Mouse (Mus musculus): Measurements from ENCODE around the gene Ropn1l. TPM values are rescaled to one million over a fixed set of nuclear protein-coding genes. Genes with fewer than 3 reads are reported as not detected.

Ropn1l gene
- total and polyA plus RNA-seq, 2 experiments: 8.0 to 12.1 TPM

GRCm38 (mm10) chr15:31400974-31401373 lies 52.6 kb downstream of the Ropn1l start:
- Histone ChIP-seq H3K9ac (ENCODE audit: low read depth, low read length) (no peak overlapping the region), H3K4me1 (ENCODE audit: control insufficient read depth, insufficient read depth, low read length) (no peaks in the 10 kb centered on the region), H3K79me2 (ENCODE audit: control insufficient read depth, insufficient read depth, low read length) (no peaks in the 10 kb centered on the region), H3K27me3 (ENCODE audit: control insufficient read depth, insufficient read depth, low read length) (no peaks in the 10 kb centered on the region), H3K36me3 (ENCODE audit: control insufficient read depth, insufficient read depth, low read length) (no peaks in the 10 kb centered on the region), H3K4me3 (ENCODE audit: insufficient read depth, low read depth, low read length) (no peak overlapping the region), H3K27ac (replicated peaks; ENCODE audit: insufficient read depth, low read depth, low read length) (no peak overlapping the region)
- 68% methylated on average over 3 of the region's 3 CpGs for WGBS
- no peak for TF ChIP-seq POLR2A (IDR thresholded peaks at IDR 0.05; ENCODE audit: extremely low read depth, insufficient read depth, low read length)
- no peak for TF ChIP-seq CTCF (IDR thresholded peaks at IDR 0.05; ENCODE audit: low read depth, low read length)
- DNase-seq (ENCODE audit: extremely low read depth, low read depth, low spot score): no peak

GRCm38 (mm10) chr15:31398769-31399168 lies 54.8 kb downstream of the Ropn1l start:
- H3K27me3 ChIP-seq (ENCODE audit: control insufficient read depth, insufficient read depth, low read length): no peaks in the 10 kb centered on the region
- DNase-seq (ENCODE audit: extremely low read depth, low read depth, low spot score): no peak
- 95% methylated on average over 13 of the region's 13 CpGs for WGBS

GRCm38 (mm10) chr15:31397379-31397778 lies 56.2 kb downstream of the Ropn1l start:
- WGBS: 90% methylated on average over 3 of the region's 3 CpGs
- Histone ChIP-seq H3K36me3 (ENCODE audit: control insufficient read depth, insufficient read depth, low read length) (no peaks in the 10 kb centered on the region), H3K79me2 (ENCODE audit: control insufficient read depth, insufficient read depth, low read length) (no peaks in the 10 kb centered on the region), H3K9ac (ENCODE audit: low read depth, low read length) (no peak overlapping the region), H3K4me1 (ENCODE audit: control insufficient read depth, insufficient read depth, low read length) (no peaks in the 10 kb centered on the region), H3K4me3 (ENCODE audit: insufficient read depth, low read depth, low read length) (no peak overlapping the region), H3K27me3 (ENCODE audit: control insufficient read depth, insufficient read depth, low read length) (no peaks in the 10 kb centered on the region), H3K27ac (replicated peaks; ENCODE audit: insufficient read depth, low read depth, low read length) (no peak overlapping the region)
- DNase-seq (ENCODE audit: extremely low read depth, low read depth, low spot score): no peak
- no peak for TF ChIP-seq POLR2A (IDR thresholded peaks at IDR 0.05; ENCODE audit: extremely low read depth, insufficient read depth, low read length)
- 0 out of 2 replicates have a peak, but pooled peaks have one; percentile 2 for TF ChIP-seq CTCF (IDR thresholded peaks at IDR 0.05; ENCODE audit: low read depth, low read length)

More at GRCm38 (mm10) chr15:31398769-31399168, 54.8 kb downstream of the Ropn1l start:
- Histone ChIP-seq H3K9ac (ENCODE audit: low read depth, low read length) (no peak overlapping the region), H3K79me2 (ENCODE audit: control insufficient read depth, insufficient read depth, low read length) (no peaks in the 10 kb centered on the region), H3K4me1 (ENCODE audit: control insufficient read depth, insufficient read depth, low read length) (no peaks in the 10 kb centered on the region), H3K4me3 (ENCODE audit: insufficient read depth, low read depth, low read length) (no peak overlapping the region), H3K36me3 (ENCODE audit: control insufficient read depth, insufficient read depth, low read length) (no peaks in the 10 kb centered on the region), H3K27ac (replicated peaks; ENCODE audit: insufficient read depth, low read depth, low read length) (no peak overlapping the region)
- TF ChIP-seq CTCF (IDR thresholded peaks at IDR 0.05; ENCODE audit: low read depth, low read length): no peak

GRCm38 (mm10) chr15:31396755-31397154 lies 56.8 kb downstream of the Ropn1l start:
- no peak overlapping the region for H3K27ac ChIP-seq (replicated peaks; ENCODE audit: insufficient read depth, low read depth, low read length)
- no peaks in the 10 kb centered on the region for H3K79me2 ChIP-seq (ENCODE audit: control insufficient read depth, insufficient read depth, low read length)
- no peaks in the 10 kb centered on the region for H3K4me1 ChIP-seq (ENCODE audit: control insufficient read depth, insufficient read depth, low read length)
- H3K9ac ChIP-seq (ENCODE audit: low read depth, low read length): no peak overlapping the region
- no peak overlapping the region for H3K4me3 ChIP-seq (ENCODE audit: insufficient read depth, low read depth, low read length)
- no peaks in the 10 kb centered on the region for H3K36me3 ChIP-seq (ENCODE audit: control insufficient read depth, insufficient read depth, low read length)
- H3K27me3 ChIP-seq (ENCODE audit: control insufficient read depth, insufficient read depth, low read length): no peaks in the 10 kb centered on the region
- no peak for DNase-seq (ENCODE audit: extremely low read depth, low read depth, low spot score)
- TF ChIP-seq CTCF (IDR thresholded peaks at IDR 0.05; ENCODE audit: low read depth, low read length) (no peak), POLR2A (IDR thresholded peaks at IDR 0.05; ENCODE audit: extremely low read depth, insufficient read depth, low read length) (no peak)
- WGBS: 85% methylated on average over 5 of the region's 5 CpGs

GRCm38 (mm10) chr15:31395986-31396385 lies 57.6 kb downstream of the Ropn1l start:
- DNase-seq (ENCODE audit: extremely low read depth, low read depth, low spot score): no peak
- Histone ChIP-seq H3K4me1 (ENCODE audit: control insufficient read depth, insufficient read depth, low read length) (no peaks in the 10 kb centered on the region), H3K9ac (ENCODE audit: low read depth, low read length) (no peak overlapping the region), H3K4me3 (ENCODE audit: insufficient read depth, low read depth, low read length) (no peak overlapping the region), H3K27me3 (ENCODE audit: control insufficient read depth, insufficient read depth, low read length) (no peaks in the 10 kb centered on the region), H3K27ac (replicated peaks; ENCODE audit: insufficient read depth, low read depth, low read length) (no peak overlapping the region), H3K79me2 (ENCODE audit: control insufficient read depth, insufficient read depth, low read length) (no peaks in the 10 kb centered on the region), H3K36me3 (ENCODE audit: control insufficient read depth, insufficient read depth, low read length) (no peaks in the 10 kb centered on the region)
- 92% methylated on average over 4 of the region's 4 CpGs for WGBS
- TF ChIP-seq POLR2A (IDR thresholded peaks at IDR 0.05; ENCODE audit: extremely low read depth, insufficient read depth, low read length) (no peak), CTCF (IDR thresholded peaks at IDR 0.05; ENCODE audit: low read depth, low read length) (no peak)

GRCm38 (mm10) chr15:31393402-31393801 lies 60.1 kb downstream of the Ropn1l start:
- Histone ChIP-seq H3K9ac (ENCODE audit: low read depth, low read length) (no peak overlapping the region), H3K4me3 (ENCODE audit: insufficient read depth, low read depth, low read length) (no peak overlapping the region), H3K4me1 (ENCODE audit: control insufficient read depth, insufficient read depth, low read length) (no peaks in the 10 kb centered on the region), H3K27me3 (ENCODE audit: control insufficient read depth, insufficient read depth, low read length) (no peaks in the 10 kb centered on the region), H3K36me3 (ENCODE audit: control insufficient read depth, insufficient read depth, low read length) (no peaks in the 10 kb centered on the region), H3K27ac (replicated peaks; ENCODE audit: insufficient read depth, low read depth, low read length) (no peak overlapping the region), H3K79me2 (ENCODE audit: control insufficient read depth, insufficient read depth, low read length) (no peaks in the 10 kb centered on the region)
- DNase-seq (ENCODE audit: extremely low read depth, low read depth, low spot score): no peak
- WGBS: 88% methylated on average over 6 of the region's 6 CpGs
- TF ChIP-seq CTCF (IDR thresholded peaks at IDR 0.05; ENCODE audit: low read depth, low read length) (no peak), POLR2A (IDR thresholded peaks at IDR 0.05; ENCODE audit: extremely low read depth, insufficient read depth, low read length) (no peak)

All from liver, adult 2 months (tissue).